Mouse (Mus musculus) ES-E14 (cell line): ENCODE results near the gene Fam110a.

ENCODE experiments used
- CHD2 ChIP-seq: IDR thresholded peaks from 2 replicates; pipeline ENCODE4 v1.6.1; 2014; ENCODE audit warnings: mild to moderate bottlenecking, low read depth, low read length, inconsistent platforms
- ZC3H11A ChIP-seq: IDR thresholded peaks from 2 replicates; pipeline ENCODE4 v1.6.1; 2012; ENCODE audit warnings: low read depth, mild to moderate bottlenecking, inconsistent platforms, low read length, borderline replicate concordance

DNA sequence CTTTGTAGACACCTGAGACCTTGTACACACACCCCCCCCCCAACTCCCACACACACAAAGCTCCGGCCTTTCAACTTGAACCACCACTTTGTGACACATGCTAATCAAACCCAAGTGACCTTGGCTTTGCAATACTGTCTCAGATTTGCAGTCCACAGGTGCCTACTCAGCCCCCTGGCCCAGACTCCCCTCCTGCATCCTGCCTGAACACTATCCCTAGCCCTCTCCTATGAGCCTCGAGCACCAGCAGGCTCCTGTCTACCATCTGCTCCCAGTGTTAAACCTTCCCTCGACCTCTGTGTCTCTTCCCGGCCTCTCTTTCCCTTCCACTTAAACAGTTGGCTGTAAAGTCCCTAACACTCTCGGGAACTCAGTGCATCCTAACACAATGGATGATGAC is 11.4 kb upstream of the Fam110a start:
- TF ChIP-seq CHD2 (no peak), ZC3H11A (no peak)
